In genomic region chr17:73058319-73058718, GRCm38 (mm10) we compare ENCODE assay signal across 23 mouse cellular contexts. TPM values are rescaled to one million over a fixed set of nuclear protein-coding genes. Genes with fewer than 3 reads are reported as not detected.
A peak's percentile ranks its signal among the peaks of the same experiment; 100 is the strongest.
DNase-seq lines count a peak whose midpoint lies in the region; ATAC-seq lines count a peak whose summit lies in the region.
"Had no signal": no experiment of that assay in that cellular context is flagged by ENCODE, and none has a peak within 500 bp of the region (broad histone marks: within the 10 kb centered on the region; RNA-seq: fewer than 3 reads in every experiment).

No protein-coding gene starts in this region.

- peaks cover 25 to 36% of the 10 kb centered on the region in 2 experiments for H3K4me1 ChIP-seq in heart, embryonic 14.5 days (ENCODE audit: control insufficient read depth in 2 of 2, insufficient read depth in 2 of 2, low read length in 2 of 2)
- peaks cover 10% of the 10 kb centered on the region; the same call in 1 of the 2 replicates for H3K4me1 ChIP-seq in heart, embryonic 11.5 days (ENCODE audit: control insufficient read depth, insufficient read depth, low read length)
- H3K4me1 ChIP-seq in lung, embryonic 16.5 days (replicated peaks; ENCODE audit: control insufficient read depth, insufficient read depth, low read length): peaks cover 12% of the 10 kb centered on the region

- DNase-seq in cerebellum, postnatal 10 days: peak; percentile 79
- no peak for DNase-seq in cerebellum, adult 11 months
- peak; percentile 51 for DNase-seq in heart, postnatal 4 days
- DNase-seq in heart, adult 18-20 months: no peak
- DNase-seq in lung, postnatal 10 days: no peak
- DNase-seq: adrenal gland, adult 2 months; cerebellum, adult 9-10 months; embryo, embryonic 11 days; gastrocnemius, adult 2 months; gastrocnemius, postnatal 25 days; heart, postnatal 14 days; kidney, adult 8-10 months had no signal

- no peak for ATAC-seq in heart, embryonic 14.5 days (ENCODE audit: insufficient number of reproducible peaks, insufficient read depth, low FRiP score, low read depth)
- no peak for ATAC-seq in heart, embryonic 11.5 days (replicated peaks; ENCODE audit: insufficient number of reproducible peaks, low FRiP score, low TSS enrichment)
- no peak for ATAC-seq in lung, embryonic 16.5 days (ENCODE audit: low read depth)
- ATAC-seq: forebrain, embryonic 14.5 days; hindbrain, embryonic 16.5 days; inflammation-experienced regulatory T-cells, adult 6 months; intestine, postnatal 0 days had no signal

- 0 out of 2 replicates have a peak, but pooled peaks cover 4% of the 10 kb centered on the region for H3K9me3 ChIP-seq in heart, embryonic 14.5 days (ENCODE audit: control insufficient read depth, low read length)
- no peaks in the 10 kb centered on the region; the same call in 1 of the 2 replicates for H3K9me3 ChIP-seq in heart, embryonic 11.5 days (replicated peaks; ENCODE audit: control insufficient read depth, low read length)
- H3K9me3 ChIP-seq in lung, embryonic 16.5 days (ENCODE audit: control insufficient read depth, low read length): no peaks in the 10 kb centered on the region
- H3K9me3 ChIP-seq: embryonic facial prominence, embryonic 15.5 days; forebrain, embryonic 10.5 days; hindbrain, embryonic 12.5 days had no signal

- H3K4me3 ChIP-seq in heart, embryonic 14.5 days (ENCODE audit: control insufficient read depth in 1 of 2, insufficient read depth in 1 of 2, low read depth in 1 of 2, low read length in 2 of 2): no peak overlapping the region
- H3K4me3 ChIP-seq in heart, embryonic 11.5 days (ENCODE audit: low read depth, low read length): no peak overlapping the region
- H3K4me3 ChIP-seq in lung, embryonic 16.5 days (ENCODE audit: low read length): no peak overlapping the region
- H3K4me3 ChIP-seq: embryonic facial prominence, embryonic 15.5 days; erythroblast, embryonic 14.5 days; forebrain, embryonic 10.5 days; gastrocnemius, adult 2 months; hindbrain, embryonic 12.5 days had no signal

- peak overlapping the region; percentile 1 to 5; a peak in 1 of 4 replicates for H3K27ac ChIP-seq in heart, embryonic 14.5 days (replicated peaks in 1 of 2; ENCODE audit: control insufficient read depth in 1 of 2, insufficient read depth in 1 of 2, low read depth in 2 of 2, low read length in 2 of 2)
- no peak overlapping the region for H3K27ac ChIP-seq in heart, embryonic 11.5 days (ENCODE audit: low read depth, low read length)
- H3K27ac ChIP-seq in lung, embryonic 16.5 days (ENCODE audit: low read length): peak overlapping the region; percentile 26; the same call in 1 of the 2 replicates
- H3K27ac ChIP-seq: embryonic facial prominence, embryonic 15.5 days; forebrain, embryonic 10.5 days; gastrocnemius, adult 2 months; hindbrain, embryonic 12.5 days had no signal

- H3K36me3 ChIP-seq in heart, embryonic 14.5 days (ENCODE audit: control insufficient read depth, insufficient read depth, low read length): no peaks in the 10 kb centered on the region
- H3K36me3 ChIP-seq in heart, embryonic 11.5 days (ENCODE audit: control insufficient read depth, insufficient read depth, low read length): no peaks in the 10 kb centered on the region
- no peaks in the 10 kb centered on the region for H3K36me3 ChIP-seq in lung, embryonic 16.5 days (ENCODE audit: control insufficient read depth, insufficient read depth, low read length)
- H3K36me3 ChIP-seq: embryonic facial prominence, embryonic 15.5 days; forebrain, embryonic 10.5 days; hindbrain, embryonic 12.5 days had no signal

- H3K9ac ChIP-seq in heart, embryonic 14.5 days (ENCODE audit: low read length): no peak overlapping the region
- no peak overlapping the region for H3K9ac ChIP-seq in heart, embryonic 11.5 days (ENCODE audit: low read depth, low read length)
- H3K9ac ChIP-seq in lung, embryonic 16.5 days (ENCODE audit: low read length): no peak overlapping the region
- H3K9ac ChIP-seq: embryonic facial prominence, embryonic 15.5 days; hindbrain, embryonic 12.5 days had no signal

- no peaks in the 10 kb centered on the region for H3K27me3 ChIP-seq in heart, embryonic 14.5 days (ENCODE audit: control insufficient read depth, insufficient read depth, low read length)
- no peaks in the 10 kb centered on the region for H3K27me3 ChIP-seq in heart, embryonic 11.5 days (ENCODE audit: control insufficient read depth, insufficient read depth, low read length)
- H3K27me3 ChIP-seq in lung, embryonic 16.5 days (ENCODE audit: control insufficient read depth, insufficient read depth, low read depth, low read length): no peaks in the 10 kb centered on the region
- H3K27me3 ChIP-seq: embryonic facial prominence, embryonic 15.5 days had no signal

- WGBS in heart, embryonic 14.5 days: 40% methylated on average over 5 of the region's 5 CpGs
- 74% methylated on average over 5 of the region's 5 CpGs for WGBS in heart, embryonic 11.5 days (ENCODE audit: insufficient replicate concordance)
- WGBS in lung, embryonic 16.5 days: 38% methylated on average over 5 of the region's 5 CpGs

- no peak overlapping the region for H3K4me2 ChIP-seq in heart, embryonic 14.5 days (ENCODE audit: low read length)
- no peak overlapping the region for H3K4me2 ChIP-seq in heart, embryonic 11.5 days
- no peak overlapping the region for H3K4me2 ChIP-seq in lung, embryonic 16.5 days (ENCODE audit: low read depth, low read length)
- H3K4me2 ChIP-seq: embryonic facial prominence, embryonic 15.5 days; hindbrain, embryonic 12.5 days had no signal

RNA-seq across cellular contexts. Expression of gene Lclat1, which starts 49.5 kb away (rescaled TPM):
- 54.6 and 61.3 TPM in 2 replicates for polyA plus RNA-seq in heart, embryonic 14.5 days (2014; fragmentation: Nextera tagmentation; extraction: Ambion mirVana)
- 38.3 and 51.0 TPM in 2 replicates for polyA plus RNA-seq in heart, embryonic 11.5 days (2014; fragmentation: Nextera tagmentation; extraction: Ambion mirVana)
- total RNA-seq in heart, postnatal 4 days (2021): 100 to 1,000 TPM; 160 to 168 TPM
- total RNA-seq in heart, adult 18-20 months (2021): 10 to 100 TPM; 97.3 to 97.5 TPM
- polyA plus RNA-seq in lung, embryonic 16.5 days (2015; fragmentation: Nextera tagmentation; extraction: Ambion mirVana): 17.1 and 20.5 TPM in 2 replicates
- polyA plus RNA-seq: erythroblast, embryonic 14.5 days had no signal

Comparison
In these comparisons a context has a peak if more than half of its experiments do, and no peak if none do; other contexts are left out.
1. DNase-seq: peak in cerebellum, postnatal 10 days (2 of 2) and heart, postnatal 4 days (single experiment); none in cerebellum, adult 11 months (single experiment), heart, adult 18-20 months (0 of 2) and lung, postnatal 10 days (single experiment).